25 mouse cellular contexts compared by ENCODE assay signal in genomic region chr12:76490798-76491197, GRCm38 (mm10). TPM values are rescaled to one million over a fixed set of nuclear protein-coding genes. Genes with fewer than 3 reads are reported as not detected.
DNase-seq lines count a peak whose midpoint lies in the region; ATAC-seq and TF ChIP-seq lines count a peak whose summit lies in the region.
"Had no signal": no experiment of that assay in that cellular context is flagged by ENCODE, and none has a peak within 500 bp of the region (broad histone marks: within the 10 kb centered on the region; RNA-seq: fewer than 3 reads in every experiment).

No protein-coding gene starts in this region.

- H3K27me3 ChIP-seq in MEL (ENCODE audit: control insufficient read depth in 1 of 2, insufficient read depth in 2 of 2, low read length in 2 of 2) = no peaks in the 10 kb centered on the region
- H3K27me3 ChIP-seq in stomach, postnatal 0 days (ENCODE audit: control insufficient read depth, insufficient read depth, low read length) = no peaks in the 10 kb centered on the region
- no peaks in the 10 kb centered on the region for H3K27me3 ChIP-seq in midbrain, embryonic 14.5 days (ENCODE audit: control insufficient read depth, insufficient read depth, low read length)
- H3K27me3 ChIP-seq: embryonic facial prominence, embryonic 15.5 days; forebrain, embryonic 12.5 days; Patski had no signal

- H3K79me2 ChIP-seq in MEL (ENCODE audit: control insufficient read depth, insufficient read depth, low read length, poor library complexity) = no peaks in the 10 kb centered on the region

- H3K4me1 ChIP-seq in MEL (ENCODE audit: control insufficient read depth in 1 of 2, insufficient read depth in 2 of 2, low read length in 2 of 2) = peaks cover 7 to 11% of the 10 kb centered on the region in 2 experiments; a peak in 3 of 4 replicates
- no peaks in the 10 kb centered on the region for H3K4me1 ChIP-seq in stomach, postnatal 0 days (replicated peaks; ENCODE audit: control insufficient read depth, insufficient read depth)
- no peaks in the 10 kb centered on the region for H3K4me1 ChIP-seq in midbrain, embryonic 14.5 days (ENCODE audit: control insufficient read depth, insufficient read depth, low read length)
- H3K4me1 ChIP-seq: forebrain, embryonic 12.5 days had no signal

- no peaks in the 10 kb centered on the region for H3K9me3 ChIP-seq in MEL (replicated peaks; ENCODE audit: insufficient read depth, low read length)
- peaks cover 5% of the 10 kb centered on the region; the same call in 1 of the 2 replicates for H3K9me3 ChIP-seq in stomach, postnatal 0 days (ENCODE audit: control insufficient read depth, low read length)
- no peaks in the 10 kb centered on the region for H3K9me3 ChIP-seq in midbrain, embryonic 14.5 days (ENCODE audit: control insufficient read depth, low read length)
- H3K9me3 ChIP-seq: embryonic facial prominence, embryonic 13.5 days; embryonic facial prominence, embryonic 15.5 days; forebrain, embryonic 10.5 days; forebrain, embryonic 12.5 days had no signal

- TF ChIP-seq POLR2A in MEL (IDR thresholded peaks at IDR 0.05; ENCODE audit: control insufficient read depth in 1 of 2, insufficient read depth in 1 of 2, low read depth in 1 of 2, low read length in 2 of 2, poor library complexity in 1 of 2) = no peak

- peak; percentile 33; the same call in 1 of the 2 replicates for ATAC-seq in megakaryocyte, adult 5-6 weeks (ENCODE audit: poor library complexity, severe bottlenecking)
- ATAC-seq in monocyte, adult 5-6 weeks (replicated peaks; ENCODE audit: insufficient number of reproducible peaks, low FRiP score, low TSS enrichment, poor library complexity, severe bottlenecking) = peak; percentile 61
- no peak for ATAC-seq in stomach, postnatal 0 days (ENCODE audit: low FRiP score, low TSS enrichment)
- no peak for ATAC-seq in midbrain, embryonic 14.5 days (ENCODE audit: low FRiP score, low TSS enrichment)
- ATAC-seq: activated CD4-positive, CD25-positive, alpha-beta regulatory T cell, adult 4 months; forebrain, embryonic 14.5 days; forebrain, embryonic 16.5 days; Patski had no signal

- no peak overlapping the region for H3K4me2 ChIP-seq in stomach, postnatal 0 days (replicated peaks; ENCODE audit: low read depth)
- H3K4me2 ChIP-seq in midbrain, embryonic 14.5 days (ENCODE audit: low read length) = no peak overlapping the region
- H3K4me2 ChIP-seq: embryonic facial prominence, embryonic 13.5 days; embryonic facial prominence, embryonic 15.5 days; forebrain, embryonic 12.5 days had no signal

- H3K27ac ChIP-seq in MEL (ENCODE audit: control insufficient read depth, low read depth, low read length) = no peak overlapping the region
- H3K27ac ChIP-seq in stomach, postnatal 0 days (replicated peaks) = no peak overlapping the region
- H3K27ac ChIP-seq in midbrain, embryonic 14.5 days (replicated peaks; ENCODE audit: low read depth, low read length) = no peak overlapping the region
- H3K27ac ChIP-seq: embryonic facial prominence, embryonic 13.5 days; embryonic facial prominence, embryonic 15.5 days; forebrain, embryonic 10.5 days; forebrain, embryonic 12.5 days had no signal

- TF ChIP-seq RAD21 in MEL (IDR thresholded peaks at IDR 0.05; ENCODE audit: low read depth, low read length) = no peak

- DNase-seq in MEL (ENCODE audit: low read depth, low spot score) = peak; percentile 35
- no peak for DNase-seq in stomach, postnatal 0 days (ENCODE audit: low spot score)
- DNase-seq in B cell, adult 2 months = no peak
- DNase-seq in midbrain, embryonic 14.5 days = no peak
- DNase-seq: adrenal gland, adult 8-10 months; adrenal gland, postnatal 14 days; adrenal gland, postnatal 36 days; cerebellum, adult 11 months; cerebellum, adult 18-20 months; cerebellum, adult 8-10 months; cerebellum, adult 9-11 months; cerebellum, postnatal 14 days; cerebellum, postnatal 36 days; embryo, embryonic 11 days had no signal

- H3K9ac ChIP-seq in MEL (ENCODE audit: control insufficient read depth, low read depth, low read length, poor library complexity, severe bottlenecking) = no peak overlapping the region
- H3K9ac ChIP-seq in stomach, postnatal 0 days (ENCODE audit: low read length) = no peak overlapping the region
- no peak overlapping the region for H3K9ac ChIP-seq in midbrain, embryonic 14.5 days (replicated peaks; ENCODE audit: low read length)
- H3K9ac ChIP-seq: embryonic facial prominence, embryonic 13.5 days; embryonic facial prominence, embryonic 15.5 days; forebrain, embryonic 12.5 days had no signal

- H3K4me3 ChIP-seq in MEL (ENCODE audit: control insufficient read depth in 1 of 2, insufficient read depth in 1 of 2, low read depth in 2 of 2, low read length in 2 of 2) = no peak overlapping the region
- no peak overlapping the region for H3K4me3 ChIP-seq in stomach, postnatal 0 days (ENCODE audit: low read depth, low read length)
- H3K4me3 ChIP-seq in midbrain, embryonic 14.5 days (replicated peaks; ENCODE audit: low read depth, low read length) = no peak overlapping the region
- H3K4me3 ChIP-seq: embryonic facial prominence, embryonic 13.5 days; embryonic facial prominence, embryonic 15.5 days; erythroblast, embryonic 14.5 days; forebrain, embryonic 10.5 days; forebrain, embryonic 12.5 days had no signal

- no peak for TF ChIP-seq EP300 in MEL (IDR thresholded peaks at IDR 0.05; ENCODE audit: low read depth in 1 of 2, low read length in 2 of 2)
- TF ChIP-seq EP300 in stomach, postnatal 0 days (optimal IDR thresholded peaks at IDR 0.05) = no peak

- 0 out of 4 replicates have a peak, but pooled peaks cover 0 to 5% of the 10 kb centered on the region in 2 experiments for H3K36me3 ChIP-seq in MEL (ENCODE audit: control insufficient read depth in 1 of 2, insufficient read depth in 2 of 2, low read length in 2 of 2)
- H3K36me3 ChIP-seq in stomach, postnatal 0 days (ENCODE audit: control insufficient read depth, insufficient read depth, low read length) = no peaks in the 10 kb centered on the region
- H3K36me3 ChIP-seq in midbrain, embryonic 14.5 days (ENCODE audit: control insufficient read depth, insufficient read depth, low read length) = no peaks in the 10 kb centered on the region
- H3K36me3 ChIP-seq: embryonic facial prominence, embryonic 13.5 days; embryonic facial prominence, embryonic 15.5 days; forebrain, embryonic 10.5 days; forebrain, embryonic 12.5 days had no signal

- TF ChIP-seq CTCF in MEL (IDR thresholded peaks at IDR 0.05 in 2 of 3, conservative IDR thresholded peaks at IDR 0.05 in 1 of 3; ENCODE audit: control insufficient read depth in 1 of 3, insufficient read depth in 1 of 3, low read depth in 2 of 3, low read length in 3 of 3, poor library complexity in 1 of 3, severe bottlenecking in 1 of 3) = no peak
- no peak for TF ChIP-seq CTCF in stomach, postnatal 0 days (IDR thresholded peaks at IDR 0.05; ENCODE audit: low read depth)

- 63% methylated on average over 1 of the region's 1 CpGs for WGBS in stomach, postnatal 0 days
- WGBS in midbrain, embryonic 14.5 days = 76% methylated on average over 1 of the region's 1 CpGs

TF ChIP-seq in MEL, 35 proteins besides CTCF, POLR2A, EP300 and RAD21:
- TF ChIP-seq ZKSCAN1 (IDR thresholded peaks at IDR 0.05; ENCODE audit: low read depth, low read length) = no peak
- TF ChIP-seq ZC3H11A (IDR thresholded peaks at IDR 0.05; ENCODE audit: low read depth, low read length) = no peak
- no peak for TF ChIP-seq POLR2AphosphoS5 (IDR thresholded peaks at IDR 0.05; ENCODE audit: borderline replicate concordance, low read depth, low read length)
- TF ChIP-seq GATA1 (IDR thresholded peaks at IDR 0.05; ENCODE audit: low read depth, low read length) = no peak
- TF ChIP-seq KAT2A (conservative IDR thresholded peaks at IDR 0.05; ENCODE audit: low read depth, low read length) = no peak
- TF ChIP-seq UBTF (IDR thresholded peaks at IDR 0.05; ENCODE audit: borderline replicate concordance, insufficient read depth, low read depth, low read length) = no peak
- TF ChIP-seq MYB (IDR thresholded peaks at IDR 0.05; ENCODE audit: low read depth, low read length) = no peak
- no peak for TF ChIP-seq ZNF384 (IDR thresholded peaks at IDR 0.05; ENCODE audit: low read depth, low read length)
- no peak for TF ChIP-seq NRF1 (IDR thresholded peaks at IDR 0.05; ENCODE audit: insufficient read depth, low read depth, low read length, poor library complexity, severe bottlenecking)
- TF ChIP-seq HCFC1 (IDR thresholded peaks at IDR 0.05; ENCODE audit: low read depth, low read length) = no peak

RNA-seq across cellular contexts. Expression of gene Plekhg3, which starts 39.9 kb away (rescaled TPM):
- 0.92 and 1.9 TPM in 2 replicates for total RNA-seq in MEL (2012; rRNA removed)
- 1 to 10 TPM in 1 of 2 experiments, not detected in 1; 7.0 TPM for polyA plus RNA-seq in MEL (2012; ENCODE audit: insufficient read depth in 1 of 2, insufficient read length in 2 of 2, low read depth in 1 of 2, low replicate concordance in 2 of 2, missing spikeins in 1 of 2)
- 40.4 and 44.3 TPM in 2 replicates for total RNA-seq in megakaryocyte, adult 5-6 weeks (2015)
- total RNA-seq in megakaryocyte, adult 5-6 weeks (2017) = 46.6 and 50.5 TPM in 2 replicates
- 54.4 to 58.3 TPM (median 55.2 TPM) in 3 replicates for total RNA-seq in monocyte, adult 5-6 weeks (2017)
- 5.7 and 6.4 TPM in 2 replicates for polyA plus RNA-seq in stomach, postnatal 0 days (2015; fragmentation: Nextera tagmentation; extraction: Ambion mirVana)
- 0.20 and 1.1 TPM in 2 replicates for polyA plus RNA-seq in midbrain, embryonic 14.5 days (2014; fragmentation: Nextera tagmentation; extraction: Ambion mirVana)

Comparison
In these comparisons a context has a peak if more than half of its experiments do, and no peak if none do; other contexts are left out.
1. ATAC-seq: peak in megakaryocyte, adult 5-6 weeks (single experiment) and monocyte, adult 5-6 weeks (single experiment); none in stomach, postnatal 0 days (single experiment) and midbrain, embryonic 14.5 days (single experiment).
2. RNA of gene Plekhg3, which starts 39.9 kb away (total RNA-seq): 54.4 to 58.3 TPM in monocyte, adult 5-6 weeks and 40.4 to 50.5 TPM in megakaryocyte, adult 5-6 weeks; 0.92 to 1.9 TPM in MEL; every median in the first group is over 10 times any median in the second.